Mouse (Mus musculus) liver, embryonic 14.5 days (tissue): ENCODE results near the gene Syt1. TPM values are rescaled to one million over a fixed set of nuclear protein-coding genes. Genes with fewer than 3 reads are reported as not detected.

Experiments used
- ATAC-seq: fragments of 200-750 bp; cut with Nextera tagmentation; 2 replicates; pipeline ENCODE4 v1.8.0; 2017; ENCODE audit warnings: moderate number of reproducible peaks, mild to moderate bottlenecking, moderate library complexity; ENCODE audit not compliant: insufficient read depth
- DNase-seq, 3 experiments: peaks; one replicate each; pipeline ENCODE4 v3.0.0-alpha.2; 2012 to 2013; ENCODE audit warnings: low read depth in 3 of 3, low spot score in 3 of 3
- H3K27ac ChIP-seq: fragments of 300-500 bp; sonication (generic); 2 replicates; pipeline ENCODE4 v1.5.1; 2014; ENCODE audit warnings: moderate library complexity, mild to moderate bottlenecking, control low read depth, inconsistent platforms
- H3K27me3 ChIP-seq: fragments of 300-500 bp; sonication (generic); 2 replicates; pipeline ENCODE4 v1.6.1; 2014; ENCODE audit warnings: mild to moderate bottlenecking, low read length, moderate library complexity; ENCODE audit not compliant: control insufficient read depth, insufficient read depth
- H3K36me3 ChIP-seq: fragments of 300-500 bp; sonication (generic); replicated peaks from 2 replicates; pipeline ENCODE4 v1.6.1; 2014; ENCODE audit warnings: low read depth; ENCODE audit not compliant: control insufficient read depth, insufficient read depth
- H3K4me1 ChIP-seq, 2 experiments: fragments of 200-500 bp in 1 of 2; fragments of 300-500 bp in 1 of 2; sonication (generic) in 1 of 2; replicated peaks; 2 replicates each; pipeline ENCODE4 v1.6.1; 2012 to 2014; ENCODE audit warnings: antibody characterized with exemption in 1 of 2, inconsistent platforms in 1 of 2, low read length in 1 of 2; ENCODE audit not compliant: control insufficient read depth in 2 of 2, insufficient read depth in 2 of 2
- H3K4me2 ChIP-seq: fragments of 300-500 bp; sonication (generic); 2 replicates; pipeline ENCODE4 v1.6.1; 2014; ENCODE audit warnings: low read depth, mild to moderate bottlenecking, control low read depth, moderate library complexity
- H3K4me3 ChIP-seq, 2 experiments: fragments of 200-500 bp in 1 of 2; fragments of 300-500 bp in 1 of 2; sonication (generic) in 1 of 2; 2 replicates each; pipeline ENCODE4 v1.5.1; 2012 to 2014; ENCODE audit warnings: low read depth in 2 of 2, low read length in 2 of 2, mild to moderate bottlenecking in 2 of 2, control low read depth in 1 of 2, inconsistent platforms in 1 of 2, moderate library complexity in 1 of 2; ENCODE audit not compliant: insufficient read depth in 1 of 2
- H3K9ac ChIP-seq: fragments of 300-500 bp; sonication (generic); replicated peaks from 2 replicates; pipeline ENCODE4 v1.6.1; 2014; ENCODE audit warnings: mild to moderate bottlenecking, control low read depth, moderate library complexity
- H3K9me3 ChIP-seq: fragments of 300-500 bp; sonication (generic); 2 replicates; pipeline ENCODE4 v1.6.1; 2016; ENCODE audit warnings: low read length, mixed read lengths; ENCODE audit not compliant: control insufficient read depth
- CTCF ChIP-seq: IDR thresholded peaks from 2 replicates; pipeline ENCODE4 v1.5.1; 2016; ENCODE audit warnings: antibody characterized with exemption, low read depth, control low read depth
- EP300 ChIP-seq: IDR thresholded peaks from 2 replicates; pipeline ENCODE4 v1.6.1; 2016; ENCODE audit warnings: antibody characterized with exemption, low read depth
- WGBS: fragments of 180-500 bp; shearing (Covaris S2); extraction: QIAGEN DNeasy Blood & Tissue Kit; methylation state at CpG from one replicate; pipeline ENCODE4 v1.1.7; 2014; ENCODE audit not compliant: insufficient replicate concordance; 5-methylcytosine and 5-hydroxymethylcytosine counted together
- polyA plus RNA-seq, 2 experiments: library from polyadenylated mRNA; depleted of rRNA in 1 of 2; stranded (reverse) in 1 of 2; unstranded in 1 of 2; fragments of >200 nt; fragmentation: Nextera tagmentation in 1 of 2; extraction: Ambion mirVana in 1 of 2; gene quantifications; 2 replicates each; pipeline versions ENCODE4 v1.2.1 to v1.2.3; 2012 to 2014

The Syt1 gene
- polyA plus RNA-seq, 2 experiments, result 0.02 to 0.04 TPM

DNA sequence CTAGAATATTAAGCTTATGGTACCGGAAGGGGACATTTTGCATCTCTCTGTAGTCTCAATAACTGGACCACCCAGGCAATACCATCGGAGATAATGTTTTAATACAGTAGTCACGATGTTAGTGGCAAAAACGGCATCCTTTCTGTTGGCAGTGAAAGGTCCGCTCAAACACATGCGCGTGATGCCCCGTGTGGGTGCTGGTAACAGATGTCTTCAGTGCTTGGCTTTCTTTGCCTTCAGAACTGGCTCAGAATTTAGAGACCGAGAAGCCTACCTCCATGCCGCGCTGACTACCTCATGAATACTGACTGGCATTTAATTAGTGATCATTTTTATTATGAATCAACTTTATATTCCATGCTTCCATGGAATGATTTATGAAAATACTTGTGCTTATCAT lies 355.7 kb downstream of the Syt1 start:
- no peaks in the 10 kb centered on the region for H3K9me3 ChIP-seq
- no peaks in the 10 kb centered on the region for H3K4me1 ChIP-seq
- no peak overlapping the region for H3K4me3 ChIP-seq
- 75% methylated on average over 11 of the region's 11 CpGs for WGBS
- H3K27me3 ChIP-seq, result no peaks in the 10 kb centered on the region
- ATAC-seq (no peak), DNase-seq (no peak)
- no peaks in the 10 kb centered on the region for H3K36me3 ChIP-seq
- no peak overlapping the region for H3K4me2 ChIP-seq
- no peak overlapping the region for H3K27ac ChIP-seq
- no peak overlapping the region for H3K9ac ChIP-seq
- no peak for TF ChIP-seq EP300
- no peak for TF ChIP-seq CTCF

- ATAC-seq (no peak), DNase-seq (no peak)
- Histone ChIP-seq H3K4me3 (no peak overlapping the region), H3K36me3 (no peaks in the 10 kb centered on the region), H3K9me3 (no peaks in the 10 kb centered on the region), H3K4me1 (no peaks in the 10 kb centered on the region), H3K9ac (no peak overlapping the region), H3K27ac (no peak overlapping the region), H3K27me3 (no peaks in the 10 kb centered on the region), H3K4me2 (no peak overlapping the region)
- WGBS, result 58% methylated on average over 8 of the region's 8 CpGs
- TF ChIP-seq CTCF (no peak), EP300 (no peak)
These were observed 358.0 kb downstream of the Syt1 start for GRCm38 (mm10) chr10:108652831-108653230.

DNA sequence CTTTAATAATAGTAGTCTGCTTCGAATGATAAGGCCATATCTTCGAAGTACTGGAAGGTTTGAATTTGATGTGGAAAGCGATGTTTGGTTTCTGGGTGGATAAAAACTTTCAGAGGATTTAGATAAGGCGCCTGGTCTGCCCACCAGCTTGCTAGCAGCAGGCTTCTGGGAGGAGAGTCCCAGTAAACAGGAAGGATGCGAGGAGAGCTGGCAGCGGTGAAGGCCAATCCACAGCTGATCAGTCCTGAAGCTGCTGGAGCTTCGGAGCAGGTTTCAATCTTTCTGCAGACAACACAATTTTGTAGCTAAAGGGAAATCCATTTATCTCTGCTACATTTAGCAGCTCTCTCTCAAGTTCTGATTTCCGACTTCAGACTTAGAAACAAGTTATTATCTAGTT lies 358.7 kb downstream of the Syt1 start:
- H3K27ac ChIP-seq, result no peak overlapping the region
- ATAC-seq, result no peak
- no peaks in the 10 kb centered on the region for H3K4me1 ChIP-seq
- no peak overlapping the region for H3K9ac ChIP-seq
- DNase-seq, result no peak
- no peaks in the 10 kb centered on the region for H3K27me3 ChIP-seq
- no peaks in the 10 kb centered on the region for H3K9me3 ChIP-seq
- H3K36me3 ChIP-seq, result no peaks in the 10 kb centered on the region
- no peak overlapping the region for H3K4me3 ChIP-seq
- 42% methylated on average over 8 of the region's 8 CpGs for WGBS
- no peak overlapping the region for H3K4me2 ChIP-seq
- TF ChIP-seq CTCF (no peak), EP300 (no peak)

DNA sequence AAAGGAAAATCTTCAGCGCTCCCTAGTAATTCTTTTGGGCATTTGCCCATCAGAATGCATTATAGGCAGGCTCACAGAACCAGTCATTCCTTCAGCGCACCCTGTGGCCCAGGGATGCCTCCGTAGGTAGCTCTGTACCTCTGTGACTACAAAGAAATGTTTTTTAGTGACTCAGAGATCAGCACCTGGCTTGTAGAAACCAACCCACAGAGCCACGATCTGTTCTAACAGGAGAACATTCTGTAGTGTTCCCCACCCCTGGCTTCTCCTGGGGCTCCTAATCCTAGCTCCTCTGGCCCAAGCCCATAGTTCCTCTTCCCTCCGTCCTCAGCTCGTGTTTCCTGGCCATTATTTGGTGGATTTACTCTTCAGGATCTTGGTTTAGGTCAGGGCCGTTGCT lies 361.6 kb downstream of the Syt1 start:
- Histone ChIP-seq H3K4me3 (no peak overlapping the region), H3K36me3 (no peaks in the 10 kb centered on the region), H3K9me3 (no peaks in the 10 kb centered on the region), H3K27me3 (no peaks in the 10 kb centered on the region), H3K9ac (no peak overlapping the region), H3K4me2 (no peak overlapping the region), H3K27ac (no peak overlapping the region), H3K4me1 (no peaks in the 10 kb centered on the region)
- no peak for TF ChIP-seq EP300
- DNase-seq, result no peak
- no peak for ATAC-seq
- WGBS, result 55% methylated on average over 7 of the region's 7 CpGs

- WGBS, result 45% methylated on average over 5 of the region's 5 CpGs
- H3K4me2 ChIP-seq, result no peak overlapping the region
- no peak for DNase-seq
- no peaks in the 10 kb centered on the region for H3K4me1 ChIP-seq
- H3K27me3 ChIP-seq, result no peaks in the 10 kb centered on the region
- H3K9me3 ChIP-seq, result no peaks in the 10 kb centered on the region
- no peaks in the 10 kb centered on the region for H3K36me3 ChIP-seq
- no peak overlapping the region for H3K4me3 ChIP-seq
- H3K27ac ChIP-seq, result no peak overlapping the region
- H3K9ac ChIP-seq, result no peak overlapping the region
- ATAC-seq, result no peak
- TF ChIP-seq CTCF, result no peak
These were observed 366.9 kb downstream of the Syt1 start for GRCm38 (mm10) chr10:108643915-108644314.

GRCm38 (mm10) chr10:108638095-108638494 lies 372.7 kb downstream of the Syt1 start:
- no peak overlapping the region for H3K27ac ChIP-seq
- H3K27me3 ChIP-seq, result no peaks in the 10 kb centered on the region
- no peaks in the 10 kb centered on the region for H3K4me1 ChIP-seq
- WGBS, result 61% methylated on average over 5 of the region's 5 CpGs
- no peaks in the 10 kb centered on the region for H3K9me3 ChIP-seq
- H3K36me3 ChIP-seq, result no peaks in the 10 kb centered on the region
- H3K4me2 ChIP-seq, result no peak overlapping the region
- TF ChIP-seq CTCF (no peak), EP300 (no peak)
- no peak overlapping the region for H3K9ac ChIP-seq
- DNase-seq (no peak), ATAC-seq (no peak)
- H3K4me3 ChIP-seq, result no peak overlapping the region
